Mouse (Mus musculus): ENCODE data around the gene Obscn.

The Obscn gene

GRCm38 (mm10) chr11:59058025-59058424, 78.2 kb downstream of the Obscn start:
- no peak for DNase-seq (ENCODE audit: low read depth, low spot score)

- peak; percentile 86 for DNase-seq (ENCODE audit: low read depth, low spot score)
Observed at GRCm38 (mm10) chr11:59051031-59051430, 85.2 kb downstream of the Obscn start.

- peak; percentile 66 for DNase-seq (ENCODE audit: low read depth, low spot score)
Observed at GRCm38 (mm10) chr11:59044703-59045330, 91.4 kb downstream of the Obscn start.

- DNase-seq (ENCODE audit: low read depth, low spot score) = no peak
Observed at GRCm38 (mm10) chr11:59029003-59029402, 107.2 kb downstream of the Obscn start.

DNA sequence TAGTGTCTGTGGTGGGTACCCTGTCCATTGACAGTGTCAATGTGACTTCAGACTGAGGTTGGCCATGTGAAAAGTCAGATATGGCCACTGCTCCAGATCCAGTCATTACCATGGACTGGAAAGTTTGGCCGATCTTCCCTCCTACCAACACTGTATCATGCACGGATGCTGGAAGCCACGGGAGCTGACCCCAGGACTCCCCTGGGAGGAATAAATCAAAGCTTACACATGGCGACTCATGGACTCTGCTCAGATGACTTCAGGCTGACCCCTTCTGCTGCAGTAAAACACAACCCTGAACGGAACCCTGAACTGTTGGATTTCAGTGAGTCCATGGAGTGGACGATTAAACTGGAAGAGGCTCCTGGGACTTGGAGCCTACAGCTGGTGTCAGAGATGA, 109.8 kb downstream of the Obscn start:
- DNase-seq (ENCODE audit: low read depth, low spot score) = no peak

DNA sequence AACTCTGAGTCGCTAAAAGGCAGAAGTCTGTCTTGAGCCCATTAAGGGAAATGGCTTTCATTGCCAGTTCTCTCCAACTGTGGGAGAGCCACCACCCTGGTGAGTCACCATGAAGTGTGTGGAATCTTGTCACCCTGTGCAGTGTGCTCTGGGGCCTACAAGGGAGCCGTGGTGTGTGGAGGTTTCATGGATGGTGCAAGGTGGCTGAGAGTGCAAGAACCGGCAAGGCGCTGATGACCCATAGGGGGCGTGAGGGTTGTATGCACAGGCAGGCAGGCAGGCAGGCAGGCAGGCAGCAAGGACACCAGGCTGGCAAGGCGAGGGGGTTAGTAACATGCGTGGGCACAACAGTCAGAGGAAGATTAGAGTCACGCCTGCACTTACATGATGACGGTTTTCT, 121.2 kb downstream of the Obscn start:
- no peak for DNase-seq (ENCODE audit: low read depth, low spot score)

DNA sequence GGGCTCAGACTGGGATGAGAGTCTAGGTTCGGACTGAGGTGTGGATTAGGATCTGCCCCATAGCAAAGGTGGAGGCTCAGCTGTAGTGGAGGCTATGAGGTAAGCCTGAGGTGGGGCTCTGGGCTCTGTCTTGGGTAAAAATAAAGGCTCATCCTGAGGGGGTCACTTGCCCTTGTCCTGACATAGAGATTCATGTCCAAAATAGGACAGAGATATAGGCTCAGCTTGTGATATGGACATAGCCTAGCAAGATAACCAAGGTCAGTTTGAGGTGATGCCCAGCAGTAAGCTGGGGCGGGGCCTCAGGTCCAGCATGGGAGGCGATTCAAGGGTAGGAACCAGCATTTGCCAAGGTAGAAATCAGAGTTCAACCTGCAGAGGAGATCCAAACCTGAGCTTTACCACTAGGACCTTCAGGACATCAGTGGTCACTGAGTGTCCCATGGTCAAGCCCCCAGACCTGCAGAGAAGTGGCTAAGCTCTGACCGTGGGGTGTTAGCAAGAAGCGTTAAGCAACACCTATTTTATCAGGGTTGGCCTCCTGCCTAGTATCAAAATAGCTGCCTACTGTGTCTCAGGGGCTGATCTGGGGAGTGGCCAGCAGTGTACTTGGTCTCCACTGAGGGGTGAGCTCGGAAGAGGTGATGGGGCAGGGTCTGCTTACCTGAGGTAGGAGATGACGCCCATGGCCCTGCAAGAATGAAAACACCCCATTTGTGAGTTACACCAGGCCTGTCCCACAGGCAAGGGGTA, 133.7 kb downstream of the Obscn start:
- no peak for DNase-seq (ENCODE audit: low read depth, low spot score)

- no peak for DNase-seq (ENCODE audit: low read depth, low spot score)
Observed at GRCm38 (mm10) chr11:59000635-59001034, 135.6 kb downstream of the Obscn start.

- no peak for DNase-seq (ENCODE audit: low read depth, low spot score)
Observed at GRCm38 (mm10) chr11:58999830-59000229, 136.4 kb downstream of the Obscn start.

DNA sequence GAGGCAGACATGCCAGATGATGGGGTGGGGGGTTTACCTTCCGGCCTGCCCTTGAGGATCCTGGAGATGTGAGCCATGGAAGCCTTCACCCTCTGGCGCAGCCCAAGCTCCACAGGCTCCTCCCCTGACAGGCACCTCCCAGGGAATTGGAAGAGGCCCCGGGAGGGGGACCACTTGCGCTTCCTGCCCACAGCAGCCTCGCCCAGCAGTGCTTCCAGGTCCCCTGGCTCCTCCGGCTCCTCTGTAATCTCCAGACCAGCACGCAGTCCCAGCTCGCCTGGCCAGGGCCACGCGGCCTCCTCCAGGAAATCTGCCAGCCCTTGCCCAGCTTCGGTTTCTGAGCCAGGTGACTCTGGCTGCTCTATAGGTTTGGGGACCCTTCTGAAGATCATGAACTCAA, 137.0 kb downstream of the Obscn start:
- no peak for DNase-seq (ENCODE audit: low read depth, low spot score)

GRCm38 (mm10) chr11:58997541-58997940, 138.7 kb downstream of the Obscn start:
- no peak for DNase-seq (ENCODE audit: low read depth, low spot score)

DNA sequence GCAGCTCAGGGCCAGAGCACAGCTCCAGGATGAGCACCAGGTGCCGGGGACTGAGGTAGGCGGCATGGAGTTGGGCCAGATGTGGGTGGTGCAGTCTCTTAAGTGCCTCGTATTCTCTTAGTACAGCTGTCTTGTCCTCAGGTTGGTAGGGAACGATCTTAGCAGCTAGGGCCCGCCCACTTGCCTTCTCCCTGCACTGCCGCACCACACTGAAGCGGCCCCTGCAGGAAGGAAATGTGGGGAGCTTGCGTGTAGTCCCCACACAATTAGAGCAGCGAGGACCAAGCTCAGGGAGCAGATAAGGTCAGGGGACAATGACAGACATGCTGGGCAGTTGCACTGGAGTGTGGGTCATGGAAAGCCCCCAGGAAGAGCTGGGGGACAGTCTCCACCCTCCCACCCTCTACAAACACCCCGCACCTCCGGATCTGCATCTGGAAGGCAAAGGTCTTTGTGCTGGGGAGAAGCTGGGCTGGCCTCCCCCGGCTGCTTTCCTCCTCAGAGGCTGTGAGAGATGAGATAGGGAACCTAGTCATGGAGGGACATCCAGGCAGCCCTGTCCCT, 140.3 kb downstream of the Obscn start:
- DNase-seq (ENCODE audit: low read depth, low spot score) = no peak

DNA sequence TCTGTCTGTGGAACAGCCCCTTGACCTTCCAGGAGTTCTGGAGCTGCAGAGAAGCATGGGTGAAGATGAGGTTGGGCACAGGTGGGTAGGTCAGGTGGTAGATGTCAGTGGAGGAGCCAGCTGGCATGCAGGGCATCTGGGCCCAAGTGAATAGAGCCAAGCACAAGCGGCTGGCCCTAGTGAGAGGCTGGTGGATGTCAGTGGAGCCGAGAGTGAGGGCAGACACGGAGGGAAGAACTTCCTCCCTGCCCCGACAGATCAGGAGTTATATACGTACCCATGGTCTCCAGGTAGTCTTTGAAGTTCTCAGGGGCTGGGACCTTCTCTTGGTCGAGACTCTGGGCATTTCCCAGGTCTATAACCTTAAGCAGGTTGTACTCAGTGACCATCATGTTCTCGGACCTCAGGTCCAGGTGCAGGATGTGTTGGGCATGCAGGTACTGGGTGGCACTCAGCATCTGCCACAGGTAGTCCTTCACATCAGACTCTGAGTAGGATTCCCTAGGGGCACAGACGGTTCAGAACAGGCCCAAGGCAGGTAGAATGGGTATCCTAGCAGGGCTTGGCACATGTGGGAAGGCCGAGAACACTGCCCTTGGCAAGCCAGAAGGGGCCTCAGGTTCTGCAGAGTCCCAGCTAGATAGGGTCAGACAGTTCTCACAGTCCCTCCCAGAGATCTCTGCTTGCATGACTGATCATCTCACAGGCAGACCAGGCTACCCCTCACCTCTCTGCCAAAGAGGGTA, 141.0 kb downstream of the Obscn start:
- DNase-seq (ENCODE audit: low read depth, low spot score) = no peak

DNA sequence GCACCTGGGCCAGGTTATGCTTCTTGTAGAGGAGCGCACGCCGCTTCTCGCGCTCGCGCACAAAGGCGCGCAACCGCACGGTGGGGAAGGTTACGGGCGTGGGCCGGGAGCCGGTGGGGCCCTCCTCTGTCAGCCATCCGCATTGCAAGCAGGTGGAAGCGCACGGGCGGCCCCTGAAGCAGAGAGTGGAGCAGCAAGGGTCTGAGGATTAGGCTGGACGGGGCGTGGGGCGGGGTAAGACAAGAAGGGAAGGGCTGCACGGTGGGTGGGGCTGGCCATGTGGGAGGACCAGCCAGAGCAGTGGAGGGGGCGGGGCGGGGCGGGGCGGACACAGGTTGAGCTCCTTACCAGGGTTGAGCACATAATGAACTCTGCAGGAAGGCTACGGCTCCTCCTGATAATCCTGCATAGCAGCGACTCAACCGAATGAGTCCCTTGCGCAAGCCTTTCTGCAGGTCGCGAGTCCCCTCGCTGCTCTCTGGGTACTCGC, 141.8 kb downstream of the Obscn start:
- DNase-seq (ENCODE audit: low read depth, low spot score) = no peak

GRCm38 (mm10) chr11:58993091-58993670, 143.0 kb downstream of the Obscn start:
- DNase-seq (ENCODE audit: low read depth, low spot score) = no peak

DNA sequence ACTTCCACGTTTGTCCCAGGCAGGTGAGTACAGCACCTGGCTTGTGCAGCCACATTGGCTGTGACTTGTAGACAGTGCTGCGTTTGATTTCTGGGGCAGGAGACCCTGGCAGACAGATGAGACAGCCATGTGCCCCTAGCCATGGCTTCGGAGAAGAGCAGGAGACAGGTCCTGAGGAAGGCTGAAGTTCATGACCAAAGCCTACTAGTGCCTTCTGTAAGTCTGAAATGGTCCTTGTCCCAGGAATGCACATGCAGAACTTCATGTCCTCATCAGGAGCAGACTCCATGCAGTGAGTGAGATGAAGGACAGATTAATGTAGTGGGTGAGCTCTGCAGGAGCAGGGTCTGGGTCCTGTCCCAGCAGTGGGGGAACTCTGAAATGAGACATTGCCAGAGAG, 144.3 kb downstream of the Obscn start:
- DNase-seq (ENCODE audit: low read depth, low spot score) = no peak

DNA sequence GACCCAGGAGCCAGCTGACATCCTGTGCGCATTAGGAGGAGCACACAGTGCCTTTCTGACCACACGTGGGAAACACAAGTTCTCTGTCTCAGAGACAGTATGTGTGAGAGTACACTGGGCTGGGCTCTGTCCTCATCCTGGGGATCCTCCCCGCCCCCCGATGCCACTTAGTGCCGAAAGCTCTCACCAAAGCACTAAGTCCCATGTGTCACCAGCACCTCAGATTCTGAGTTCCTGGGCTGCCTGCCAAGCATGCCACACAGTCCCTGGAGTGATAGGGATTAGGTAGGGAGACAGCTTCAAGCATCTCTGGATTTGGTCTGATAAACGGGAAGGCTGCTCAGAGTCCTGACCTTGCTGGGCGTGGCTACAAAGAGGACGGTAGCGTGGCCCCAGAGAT, 145.4 kb downstream of the Obscn start:
- DNase-seq (ENCODE audit: low read depth, low spot score) = no peak

- DNase-seq (ENCODE audit: low read depth, low spot score) = no peak
Observed at GRCm38 (mm10) chr11:58990141-58990540, 146.1 kb downstream of the Obscn start.

- no peak for DNase-seq (ENCODE audit: low read depth, low spot score)
Observed at GRCm38 (mm10) chr11:58989166-58989565, 147.0 kb downstream of the Obscn start.

DNA sequence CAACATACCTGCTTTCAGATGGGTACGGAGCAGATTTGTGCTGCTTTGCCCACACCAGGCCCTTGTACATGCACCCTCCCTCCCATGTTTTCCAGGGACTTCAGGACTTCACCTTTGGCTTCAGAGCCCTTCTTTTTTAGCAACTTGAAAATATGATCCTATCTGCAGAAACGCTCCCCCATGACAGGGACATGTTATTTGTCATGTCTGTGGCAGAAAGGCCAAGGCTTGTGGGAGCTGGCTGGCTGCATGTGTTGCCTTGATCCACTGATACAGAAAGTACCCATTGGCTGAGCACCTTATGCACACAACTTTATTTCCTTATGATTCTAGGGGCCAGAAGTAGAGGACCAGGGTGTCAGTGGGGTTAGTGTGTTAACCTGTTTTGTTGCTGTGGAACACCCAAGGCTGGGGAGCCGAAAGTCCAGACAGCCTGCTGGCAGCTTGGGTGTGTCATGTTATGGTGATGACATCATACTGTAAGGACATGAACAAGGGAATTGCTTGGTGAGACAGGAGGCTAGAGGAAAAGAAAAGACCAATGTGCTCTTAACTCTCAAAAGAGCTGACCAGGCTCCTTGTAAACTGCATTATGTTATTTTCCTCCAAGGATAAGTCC, 150.8 kb downstream of the Obscn start:
- DNase-seq (ENCODE audit: low read depth, low spot score) = no peak

GRCm38 (mm10) chr11:58984657-58985056, 151.5 kb downstream of the Obscn start:
- no peak for DNase-seq (ENCODE audit: low read depth, low spot score)

All from skeletal muscle tissue, adult 2 months (tissue).